In the genomic region with DNA sequence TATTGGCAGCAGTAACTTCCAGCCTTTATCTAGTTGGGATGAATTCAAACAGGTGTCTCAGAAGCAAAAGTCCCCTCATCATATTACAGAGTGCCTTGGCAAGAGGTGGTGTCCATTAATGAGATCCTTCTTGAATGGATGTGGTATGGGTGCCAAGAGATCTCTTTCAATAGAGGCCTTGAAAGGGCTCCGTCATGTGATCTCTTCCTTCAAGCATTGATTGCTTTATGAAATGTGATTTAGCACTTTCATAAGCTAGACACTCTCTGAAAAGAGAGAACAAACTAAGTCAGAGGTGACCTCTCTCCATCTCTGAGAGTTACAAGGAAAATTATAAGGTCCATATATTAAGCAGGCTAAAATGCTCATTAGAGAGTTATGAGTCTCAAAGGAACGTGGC, we compare ENCODE assay signal across 21 mouse cellular contexts.
"Had no signal": no experiment of that assay in that cellular context is flagged by ENCODE, and none has a peak within 500 bp of the region (broad histone marks: within the 10 kb centered on the region; RNA-seq: fewer than 3 reads in every experiment).

No protein-coding gene starts in this region.

- ATAC-seq: liver, postnatal 0 days; lung, postnatal 0 days; midbrain, embryonic 13.5 days; midbrain, embryonic 15.5 days had no signal

- H3K9me3 ChIP-seq: lung, embryonic 15.5 days; megakaryocyte, embryonic 14.5 days; midbrain, embryonic 13.5 days; midbrain, embryonic 15.5 days; neural tube, embryonic 13.5 days; neural tube, embryonic 15.5 days had no signal

- H3K27me3 ChIP-seq: lung, embryonic 15.5 days; megakaryocyte, embryonic 14.5 days; midbrain, embryonic 13.5 days; midbrain, embryonic 15.5 days; neural tube, embryonic 13.5 days; neural tube, embryonic 15.5 days had no signal

- H3K36me3 ChIP-seq: lung, embryonic 15.5 days; midbrain, embryonic 13.5 days; midbrain, embryonic 15.5 days; neural tube, embryonic 13.5 days; neural tube, embryonic 15.5 days had no signal

- H3K27ac ChIP-seq: lung, embryonic 15.5 days; macrophage; midbrain, embryonic 13.5 days; midbrain, embryonic 15.5 days; neural tube, embryonic 13.5 days; neural tube, embryonic 15.5 days had no signal

- H3K9ac ChIP-seq: liver, postnatal 0 days; lung, embryonic 15.5 days; midbrain, embryonic 13.5 days; midbrain, embryonic 15.5 days; neural tube, embryonic 13.5 days; neural tube, embryonic 15.5 days had no signal

- DNase-seq: liver, postnatal 0 days; lung, adult 2 months; lung, postnatal 14 days; lung, postnatal 36 days; retina, postnatal 1 day; right cerebral cortex, adult 18-20 months; right cerebral cortex, postnatal 25 days; right cerebral cortex, postnatal 4 days; spleen, adult 18-20 months; thymus, adult 18-20 months; thymus, postnatal 14 days; thymus, postnatal 36 days had no signal

- H3K4me1 ChIP-seq: lung, embryonic 15.5 days; megakaryocyte, embryonic 14.5 days; midbrain, embryonic 13.5 days; midbrain, embryonic 15.5 days; neural tube, embryonic 13.5 days; neural tube, embryonic 15.5 days had no signal

- H3K4me3 ChIP-seq: lung, embryonic 15.5 days; megakaryocyte, embryonic 14.5 days; midbrain, embryonic 13.5 days; midbrain, embryonic 15.5 days; neural tube, embryonic 13.5 days; neural tube, embryonic 15.5 days had no signal

- H3K4me2 ChIP-seq: lung, embryonic 15.5 days; midbrain, embryonic 11.5 days; midbrain, embryonic 13.5 days; midbrain, embryonic 15.5 days; neural tube, embryonic 13.5 days; neural tube, embryonic 15.5 days had no signal
